Mouse (Mus musculus): ENCODE measurements around the gene Vps16. TPM values are rescaled to one million over a fixed set of nuclear protein-coding genes. Genes with fewer than 3 reads are reported as not detected.

Vps16 gene
- polyA plus RNA-seq (2012; rRNA removed), result 55.2 and 70.3 TPM in 2 replicates

DNA sequence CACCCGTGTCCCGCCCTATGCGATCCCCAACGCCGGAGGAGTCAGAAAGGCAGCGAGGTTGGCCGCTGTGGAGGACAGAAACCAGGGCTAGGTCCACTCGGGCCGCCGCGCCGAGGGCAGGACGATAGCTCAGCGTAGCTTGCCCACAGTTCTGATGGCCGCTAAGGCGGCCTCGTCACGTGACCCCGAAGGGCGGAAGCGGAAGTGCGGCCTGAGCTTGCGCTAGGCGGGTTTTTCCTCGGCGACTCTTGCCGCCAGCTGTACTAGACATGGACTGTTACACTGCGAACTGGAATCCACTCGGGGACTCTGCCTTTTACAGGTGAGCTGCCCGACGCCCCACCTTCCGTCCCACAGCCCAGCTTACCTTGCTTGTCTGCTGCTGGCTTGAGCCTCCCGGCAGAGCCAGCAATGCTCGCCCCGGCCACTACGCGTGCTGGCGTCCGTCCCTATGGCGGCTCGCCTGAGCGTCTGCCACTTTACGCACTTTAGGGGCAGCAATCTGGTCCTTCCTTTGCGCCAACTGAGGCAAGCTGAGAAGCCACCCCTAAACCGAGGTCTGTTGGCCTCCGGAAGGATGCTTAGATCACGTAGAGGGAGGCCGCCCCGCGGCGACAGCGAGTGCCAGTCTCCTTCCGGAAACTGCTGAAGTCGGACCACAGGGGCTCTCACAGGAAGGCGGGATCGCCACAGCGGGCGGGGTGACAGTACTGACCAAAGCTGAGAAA lies at the start of gene Vps16, which contains the start of gene Pced1a:
TSS of gene Vps16 (plus strand) at position 214 of the 728 bp plus-strand sequence.
TSS of gene Pced1a (minus strand) at position 576 of the 728 bp plus-strand sequence.
- peak; percentile 80 for DNase-seq (ENCODE audit: low read depth, low spot score)
- WGBS, result under 1% methylated on average over 58 of the region's 58 CpGs

- 53% methylated on average over 4 of the region's 4 CpGs for WGBS
- no peak for DNase-seq (ENCODE audit: low read depth, low spot score)
Measured at GRCm38 (mm10) chr2:130374951-130375350, 49.2 kb upstream of the Vps16 start.

DNA sequence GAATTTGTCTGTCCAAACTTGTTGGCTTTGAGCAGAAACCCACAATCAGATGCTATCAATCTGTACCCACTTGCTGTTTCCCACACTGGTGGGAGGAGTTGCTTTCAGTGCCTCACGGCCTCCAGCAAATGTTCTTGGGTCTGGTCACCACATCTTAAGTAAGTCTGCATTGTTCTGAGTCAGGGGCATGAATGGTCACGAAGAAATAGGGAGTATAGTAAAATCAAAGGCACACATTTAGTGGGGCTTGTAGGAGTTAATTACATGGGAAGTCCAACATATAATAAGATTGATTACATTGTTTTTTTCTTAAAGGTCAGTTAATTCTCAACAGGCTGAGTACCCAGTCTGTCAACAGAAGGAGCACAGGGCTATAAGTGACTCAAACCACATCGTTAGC lies 40.9 kb upstream of the Vps16 start:
- no peak for DNase-seq (ENCODE audit: low read depth, low spot score)
- 44% methylated on average over 3 of the region's 3 CpGs for WGBS

- DNase-seq (ENCODE audit: low read depth, low spot score), result no peak
- 41% methylated on average over 6 of the region's 6 CpGs for WGBS
Measured at GRCm38 (mm10) chr2:130383895-130384294, 40.2 kb upstream of the Vps16 start.

DNA sequence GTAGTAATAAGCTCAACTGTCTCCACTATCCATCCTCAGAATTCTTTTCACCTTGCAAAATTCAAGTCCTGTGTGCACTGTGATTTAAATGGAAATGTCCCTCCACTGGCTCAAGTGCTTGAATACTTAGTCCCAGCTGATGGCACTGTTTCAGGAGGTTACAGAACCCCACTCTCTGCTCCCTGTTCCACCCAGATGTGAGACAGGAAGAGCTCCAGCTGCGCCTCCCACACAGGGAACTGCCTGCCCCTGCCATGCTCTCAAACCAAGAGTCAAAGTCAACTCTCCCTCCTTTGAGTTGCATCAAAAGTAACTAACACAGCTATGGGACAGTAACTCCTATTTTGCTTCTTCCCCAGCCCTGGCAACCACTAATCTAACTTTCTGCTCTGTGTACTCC lies 37.9 kb upstream of the Vps16 start:
- WGBS, result 69% methylated on average over 1 of the region's 1 CpGs
- no peak for DNase-seq (ENCODE audit: low read depth, low spot score)

DNA sequence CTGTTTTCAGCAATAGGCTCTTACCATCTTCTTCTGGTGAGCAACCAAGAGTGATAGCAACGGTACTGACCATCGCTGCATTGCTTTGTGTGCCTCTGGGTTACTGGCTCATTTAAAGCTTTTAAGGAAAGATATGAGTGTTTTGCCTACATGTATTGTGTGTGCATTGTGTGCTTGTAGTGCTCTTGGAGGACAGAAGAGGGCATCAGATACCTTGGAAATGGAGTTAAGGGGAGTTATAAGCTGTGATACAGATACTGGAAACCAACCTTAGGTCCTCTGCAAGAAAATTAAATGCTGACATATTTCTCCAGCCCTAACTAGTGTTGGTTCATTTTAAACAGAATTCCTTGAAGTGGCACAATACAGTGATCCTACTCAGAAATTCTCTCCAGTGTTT lies 35.3 kb upstream of the Vps16 start:
- DNase-seq (ENCODE audit: low read depth, low spot score), result no peak
- 87% methylated on average over 2 of the region's 2 CpGs for WGBS

GRCm38 (mm10) chr2:130390993-130391625 lies 33.0 kb upstream of the Vps16 start:
- 45% methylated on average over 11 of the region's 11 CpGs for WGBS
- DNase-seq (ENCODE audit: low read depth, low spot score), result no peak

DNA sequence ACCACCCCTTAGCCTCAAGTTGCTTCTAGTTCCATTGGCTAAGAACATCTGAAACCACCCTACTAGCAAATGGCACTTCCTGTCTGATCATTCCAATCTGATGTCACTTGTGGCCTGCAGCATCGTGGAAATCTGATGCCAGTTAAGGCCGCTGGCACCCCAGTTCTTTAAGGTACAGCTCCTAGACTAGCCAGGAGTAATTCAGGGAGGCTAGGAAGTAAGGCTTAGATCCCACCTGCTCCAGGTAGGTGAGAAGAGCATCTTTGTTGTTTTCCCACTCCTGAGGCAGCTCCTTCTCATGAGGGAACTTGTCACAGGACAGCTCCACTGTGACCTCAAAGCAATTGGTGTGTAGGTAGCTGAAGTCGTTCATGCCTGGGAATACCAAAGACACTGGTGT lies 31.3 kb upstream of the Vps16 start:
- WGBS, result 77% methylated on average over 3 of the region's 3 CpGs
- no peak for DNase-seq (ENCODE audit: low read depth, low spot score)

DNA sequence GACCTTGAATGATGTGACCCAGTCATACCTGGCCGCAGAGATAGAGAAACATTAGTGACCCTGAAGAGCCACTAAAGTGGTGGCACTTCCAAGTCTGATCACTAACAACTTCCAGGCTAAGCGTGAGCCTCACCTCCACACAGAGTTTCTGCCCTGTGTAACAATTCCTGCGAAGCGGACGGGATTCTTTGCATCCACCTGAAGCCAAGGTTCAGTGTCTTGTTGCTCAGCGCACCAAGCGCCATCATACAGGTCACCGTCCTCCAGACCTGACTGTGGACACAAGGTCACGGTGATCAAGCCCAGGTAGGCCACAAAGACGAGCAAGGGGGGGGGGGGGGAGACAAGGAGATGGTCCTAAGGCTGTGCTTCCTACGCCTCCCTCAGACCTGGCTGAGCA lies 28.4 kb upstream of the Vps16 start:
- DNase-seq (ENCODE audit: low read depth, low spot score), result no peak
- WGBS, result 91% methylated on average over 11 of the region's 11 CpGs

- DNase-seq (ENCODE audit: low read depth, low spot score), result no peak
- WGBS, result 3% methylated on average over 53 of the region's 53 CpGs
Measured at GRCm38 (mm10) chr2:130397186-130397985, 26.8 kb upstream of the Vps16 start, which contains the start of gene Cpxm1. TSS of gene Cpxm1 (minus strand) at chr2:130397574.

DNA sequence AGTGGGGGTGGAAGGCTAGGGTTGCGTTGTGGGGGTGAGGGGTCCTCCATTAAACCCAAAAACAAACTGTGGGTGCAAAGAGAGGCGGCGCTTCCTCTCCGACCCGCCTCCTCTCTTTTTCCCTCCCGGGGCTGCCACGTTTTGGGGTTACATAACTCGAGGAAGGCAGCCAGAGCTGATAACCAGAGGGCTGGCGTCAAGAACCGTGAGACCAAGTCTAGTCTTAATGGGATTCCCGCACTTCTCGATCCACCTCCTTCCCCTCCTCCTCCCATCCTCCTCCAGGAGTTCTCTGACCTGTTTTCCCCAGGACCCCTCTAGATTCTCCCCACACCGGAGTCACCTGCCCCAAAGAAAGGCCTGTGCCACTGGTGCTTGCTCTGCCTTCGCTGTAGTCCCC lies 26.0 kb upstream of the Vps16 start:
- DNase-seq (ENCODE audit: low read depth, low spot score), result no peak
- 19% methylated on average over 14 of the region's 14 CpGs for WGBS

DNA sequence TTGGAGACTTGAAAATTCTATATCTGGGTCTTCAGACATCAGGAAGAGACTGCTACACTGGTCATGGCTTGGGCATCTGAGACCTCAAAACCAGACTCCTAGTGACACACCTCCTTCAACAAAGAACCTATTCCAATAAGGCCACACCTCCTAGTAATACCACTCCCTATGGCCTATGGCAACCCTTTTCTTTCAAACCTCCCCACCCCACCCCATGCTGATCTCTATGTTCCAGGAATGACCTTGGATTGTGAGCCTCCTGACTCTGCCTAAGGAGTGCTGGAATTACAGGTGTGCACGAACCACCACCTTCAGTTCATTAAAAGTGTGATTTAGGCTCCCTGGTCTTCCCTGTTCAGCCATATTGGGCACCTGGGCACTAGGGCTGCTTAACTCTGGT lies 24.1 kb upstream of the Vps16 start:
- no peak for DNase-seq (ENCODE audit: low read depth, low spot score)
- 87% methylated on average over 1 of the region's 1 CpGs for WGBS

DNA sequence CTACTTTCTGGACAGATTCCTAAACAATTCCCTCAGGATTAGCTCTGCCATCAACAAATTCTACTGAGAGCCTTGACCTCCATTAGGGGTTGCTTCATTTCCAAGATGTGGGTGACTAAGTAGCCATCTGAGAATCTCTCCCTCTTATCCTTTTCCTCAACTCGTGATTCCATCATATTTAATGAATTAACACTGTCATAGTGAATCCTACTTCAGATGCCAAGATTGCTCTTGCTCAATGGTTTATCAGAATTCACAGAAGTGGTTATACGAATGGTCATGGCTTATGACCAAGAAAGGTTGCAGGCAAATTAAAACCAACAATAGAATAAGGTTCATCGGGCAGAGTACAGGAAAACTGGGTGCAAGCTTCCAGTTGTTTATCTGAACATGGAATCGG lies 22.2 kb upstream of the Vps16 start:
- WGBS, result 68% methylated on average over 4 of the region's 4 CpGs
- no peak for DNase-seq (ENCODE audit: low read depth, low spot score)

GRCm38 (mm10) chr2:130404939-130405338 lies 19.2 kb upstream of the Vps16 start, which contains the start of the genes Gm28372 and 1700020A23Rik:
TSS of gene Gm28372 (plus strand) at chr2:130405239.
TSS of gene 1700020A23Rik (plus strand) at chr2:130405259.
- WGBS, result 88% methylated on average over 1 of the region's 1 CpGs
- no peak for DNase-seq (ENCODE audit: low read depth, low spot score)

GRCm38 (mm10) chr2:130406178-130406577 lies 18.0 kb upstream of the Vps16 start, which contains the start of gene Tmem239:
TSS of gene Tmem239 (plus strand) at chr2:130406478.
- no peak for DNase-seq (ENCODE audit: low read depth, low spot score)
- 48% methylated on average over 2 of the region's 2 CpGs for WGBS

GRCm38 (mm10) chr2:130408194-130408593 lies 15.9 kb upstream of the Vps16 start:
- 27% methylated on average over 6 of the region's 6 CpGs for WGBS
- no peak for DNase-seq (ENCODE audit: low read depth, low spot score)

DNA sequence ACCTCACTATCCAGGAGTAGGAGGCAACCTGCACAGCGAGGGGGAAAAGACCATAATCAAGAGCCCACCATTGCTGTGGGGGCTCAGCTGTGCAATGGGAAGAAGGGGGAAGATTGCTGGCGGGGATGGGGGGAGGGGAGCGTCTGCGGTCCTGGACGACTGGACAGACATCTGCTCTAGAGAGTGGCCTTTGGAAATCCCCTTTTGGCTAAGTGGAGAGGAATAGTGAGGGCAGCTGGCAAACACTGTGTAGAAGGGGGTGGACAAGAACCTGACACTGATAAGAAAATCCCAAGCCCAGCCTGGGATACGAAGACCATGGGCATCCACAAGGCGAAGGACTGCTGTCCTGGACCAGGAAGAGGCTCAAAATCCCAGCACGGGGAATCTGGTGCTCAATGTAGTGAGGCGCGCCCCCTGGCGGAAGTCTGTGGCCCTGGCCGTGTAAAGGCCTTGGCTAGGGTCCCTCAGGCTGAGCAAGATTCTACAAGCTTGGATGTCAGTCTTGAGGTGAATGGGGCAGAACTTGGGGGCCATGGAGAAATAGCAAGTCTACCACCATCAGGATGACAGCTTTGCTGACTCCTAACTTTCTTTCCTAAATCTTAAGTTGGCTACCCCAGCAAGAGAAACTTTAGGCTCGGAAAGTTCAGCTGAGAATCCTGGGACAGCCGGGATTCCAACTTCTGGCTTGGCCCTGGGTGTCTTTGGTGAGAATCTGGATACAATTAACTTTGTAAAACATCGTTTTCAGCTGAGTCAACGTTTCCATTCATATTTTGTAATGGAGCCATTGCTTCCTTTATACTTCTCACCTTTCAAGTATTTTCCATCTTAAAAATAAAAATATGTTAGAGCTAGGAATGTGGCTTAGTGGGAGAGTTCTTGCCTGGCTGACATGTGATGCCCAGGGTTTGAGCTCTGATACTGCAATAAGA lies 12.3 kb upstream of the Vps16 start:
- 34% methylated on average over 16 of the region's 16 CpGs for WGBS
- DNase-seq (ENCODE audit: low read depth, low spot score), result peak; percentile 27

DNA sequence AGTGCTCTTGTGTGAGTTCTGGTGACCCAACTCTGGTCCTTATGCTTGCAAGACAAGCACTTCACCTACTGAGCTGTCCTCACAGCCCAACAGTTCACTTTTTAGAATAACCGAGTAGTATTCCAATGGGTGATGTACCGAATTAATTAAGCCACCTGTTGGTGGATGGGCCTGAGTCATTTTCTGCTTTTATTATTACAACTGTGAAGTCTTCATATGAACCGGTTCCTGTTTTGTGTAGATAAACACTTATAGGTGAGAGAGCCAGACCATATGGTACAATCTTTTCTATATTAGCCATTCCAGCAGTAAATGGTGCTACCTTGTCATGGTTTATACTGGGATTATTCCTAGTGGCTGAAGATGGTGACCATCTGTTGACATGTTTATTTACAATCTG lies 11.4 kb upstream of the Vps16 start:
- 76% methylated on average over 3 of the region's 3 CpGs for WGBS

More for the DNA sequence above, 11.4 kb upstream of the Vps16 start:
- DNase-seq (ENCODE audit: low read depth, low spot score), result no peak

Data from large intestine, adult 2 months (tissue).